Mouse (Mus musculus) brain, adult 2 months (tissue): Measurements from ENCODE around the gene Dapk1.

Experiments used
- DNase-seq: peaks from one replicate; pipeline ENCODE4 v3.0.0; 2011; ENCODE audit warnings: low read depth, low spot score

Dapk1 gene

DNA sequence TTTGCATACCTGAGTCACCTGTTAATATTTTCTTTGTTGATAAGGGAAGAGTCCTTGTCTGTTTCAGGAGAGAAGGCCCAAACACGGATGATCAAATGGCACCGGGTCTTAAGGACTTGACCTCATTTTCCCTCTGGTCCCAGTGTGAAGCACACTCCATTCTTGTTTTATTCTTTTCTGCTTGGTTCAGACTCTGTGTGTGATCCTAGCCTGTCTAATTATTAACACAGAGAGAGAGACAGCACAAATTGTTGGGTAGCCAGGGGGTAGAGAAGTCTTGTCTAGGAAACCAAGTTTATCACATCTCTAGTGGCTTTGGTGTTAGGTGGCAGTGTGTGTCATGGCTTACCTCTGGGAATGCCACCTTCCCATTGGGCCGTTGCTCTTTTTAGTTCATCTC is 62.3 kb downstream of the Dapk1 start:
- no peak for DNase-seq

GRCm38 (mm10) chr13:60664816-60665215 is 63.1 kb downstream of the Dapk1 start:
- no peak for DNase-seq

GRCm38 (mm10) chr13:60665402-60665801 is 63.7 kb downstream of the Dapk1 start:
- DNase-seq, result no peak

- no peak for DNase-seq
Observed at GRCm38 (mm10) chr13:60668036-60668435, 66.3 kb downstream of the Dapk1 start.

GRCm38 (mm10) chr13:60670605-60671004 is 68.9 kb downstream of the Dapk1 start:
- no peak for DNase-seq

GRCm38 (mm10) chr13:60671235-60671634 is 69.5 kb downstream of the Dapk1 start:
- peak; percentile 62 for DNase-seq

DNA sequence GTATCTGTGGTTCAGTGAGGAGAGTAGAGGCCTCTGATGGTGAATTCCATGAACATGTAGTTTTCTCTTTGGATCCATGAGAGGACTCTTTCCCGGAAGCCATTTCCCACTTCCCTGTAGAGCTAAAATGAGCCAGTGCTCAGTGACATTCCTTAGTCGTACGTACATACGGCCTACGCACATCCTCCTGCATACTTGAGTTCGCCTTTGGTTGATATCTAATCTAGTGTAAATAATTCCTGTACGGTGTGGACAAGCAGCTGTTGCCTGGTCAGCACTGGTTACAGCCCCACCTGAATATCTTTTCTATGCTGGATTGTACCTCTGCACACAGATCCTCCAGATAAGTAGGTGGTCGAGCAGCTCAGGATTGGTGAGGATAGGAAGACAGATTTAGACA is 70.5 kb downstream of the Dapk1 start:
- no peak for DNase-seq

GRCm38 (mm10) chr13:60672882-60673675 is 71.3 kb downstream of the Dapk1 start:
- DNase-seq, result no peak

- no peak for DNase-seq
Observed at GRCm38 (mm10) chr13:60674301-60674700, 72.6 kb downstream of the Dapk1 start.

DNA sequence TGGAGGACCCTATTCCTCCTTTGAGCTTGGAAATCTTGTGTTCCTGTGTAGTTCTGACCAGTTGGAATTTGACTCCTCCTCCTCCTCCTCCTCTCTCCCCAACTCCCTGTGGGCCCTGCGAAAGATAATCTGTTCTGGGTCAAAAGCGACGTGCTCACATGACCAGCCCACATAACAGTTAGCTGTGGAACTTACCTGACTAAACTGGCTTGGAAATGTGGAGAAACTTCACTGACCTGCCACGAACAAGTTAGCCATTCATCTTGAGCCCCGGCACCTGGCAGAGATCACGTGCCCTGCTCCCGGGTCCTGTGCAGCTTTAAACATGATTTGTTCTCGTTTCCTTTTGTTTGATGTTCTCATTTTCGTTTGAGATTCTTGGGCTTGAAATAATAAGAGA is 73.2 kb downstream of the Dapk1 start:
- no peak for DNase-seq

DNA sequence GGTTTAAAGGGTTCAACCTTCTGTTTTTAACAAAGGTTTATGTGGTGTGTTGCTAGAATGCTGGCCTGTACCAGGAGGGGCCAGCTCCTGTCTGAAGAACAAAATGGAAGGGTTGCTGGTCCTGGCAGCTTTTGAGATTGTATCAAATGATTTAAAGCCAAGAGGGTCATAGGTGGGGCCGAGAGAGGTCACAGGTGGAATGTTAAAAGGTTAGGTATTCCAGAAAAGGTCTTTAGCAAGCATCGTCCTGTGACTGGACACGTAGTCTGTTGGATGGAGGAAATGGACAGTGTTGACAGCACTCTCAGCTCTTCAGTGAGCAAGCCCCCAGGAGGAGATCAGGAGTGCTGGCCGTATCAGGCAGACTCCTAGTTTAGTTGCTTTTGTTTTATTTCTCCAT is 73.7 kb downstream of the Dapk1 start:
- DNase-seq, result no peak

DNA sequence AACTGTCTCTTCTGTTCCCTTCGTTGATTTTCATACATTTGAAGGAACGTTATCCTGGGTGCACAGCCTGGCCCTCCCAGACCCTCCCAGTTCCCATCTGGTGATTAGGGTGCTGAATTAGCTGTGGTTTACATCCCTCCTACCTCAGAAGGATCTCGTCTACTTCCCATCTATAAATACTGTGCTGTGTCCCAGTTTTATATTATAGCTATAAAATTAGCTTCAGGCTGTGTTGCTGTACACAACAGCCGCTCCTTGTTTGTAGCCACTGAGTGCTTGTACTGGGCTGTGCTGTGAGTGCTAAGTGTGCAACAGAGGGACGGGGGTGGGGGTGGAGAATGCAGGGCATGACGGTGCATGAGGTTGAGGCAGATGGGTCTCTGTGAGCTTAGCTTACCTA is 77.2 kb downstream of the Dapk1 start:
- peak; percentile 68 for DNase-seq

DNA sequence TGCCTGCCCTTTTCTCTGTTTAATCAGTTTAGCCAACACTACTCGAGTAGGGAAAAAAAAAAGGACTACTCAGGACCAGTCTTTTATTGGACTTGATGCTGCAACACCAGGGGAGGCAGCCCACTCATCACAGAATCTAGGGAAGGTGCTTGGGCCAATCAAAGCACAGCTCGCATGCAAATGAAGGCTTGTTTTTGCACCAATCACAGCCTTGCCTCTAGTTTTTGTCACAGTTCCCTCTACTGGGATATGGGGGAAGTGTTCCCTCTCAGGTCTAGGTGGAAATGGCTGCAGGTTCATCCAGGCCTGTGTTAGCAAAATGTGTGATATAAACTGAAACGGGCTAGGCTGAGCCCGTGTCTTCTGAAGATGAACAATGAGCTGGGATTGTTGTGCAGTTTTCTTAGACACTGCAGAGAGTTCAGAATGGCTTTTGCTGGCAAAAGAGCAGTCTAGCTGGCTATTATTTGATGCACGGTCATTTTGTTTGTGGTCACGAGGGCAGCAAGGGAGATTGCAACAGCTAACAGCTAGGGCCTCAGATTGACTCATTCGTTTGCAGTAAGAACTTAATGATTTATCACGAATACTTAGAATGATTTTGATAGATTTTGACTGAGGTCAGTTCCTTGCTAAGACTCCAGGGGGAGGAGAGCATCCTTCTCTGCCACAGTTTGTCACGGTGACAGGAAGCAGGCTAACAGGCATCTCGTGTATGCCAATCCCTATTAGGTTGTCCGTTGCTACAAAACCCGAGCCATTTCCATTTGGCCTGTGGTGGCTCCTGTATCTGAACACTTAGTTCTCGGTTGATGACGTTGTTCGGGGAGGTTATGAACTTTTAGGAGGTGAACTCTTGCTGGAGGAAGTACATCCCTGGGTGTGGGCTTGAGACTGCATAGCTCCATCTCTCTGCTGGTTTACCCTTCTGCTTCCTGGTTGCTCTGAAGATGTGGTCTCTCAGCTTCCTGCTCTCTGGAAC is 81.3 kb downstream of the Dapk1 start:
- no peak for DNase-seq

DNA sequence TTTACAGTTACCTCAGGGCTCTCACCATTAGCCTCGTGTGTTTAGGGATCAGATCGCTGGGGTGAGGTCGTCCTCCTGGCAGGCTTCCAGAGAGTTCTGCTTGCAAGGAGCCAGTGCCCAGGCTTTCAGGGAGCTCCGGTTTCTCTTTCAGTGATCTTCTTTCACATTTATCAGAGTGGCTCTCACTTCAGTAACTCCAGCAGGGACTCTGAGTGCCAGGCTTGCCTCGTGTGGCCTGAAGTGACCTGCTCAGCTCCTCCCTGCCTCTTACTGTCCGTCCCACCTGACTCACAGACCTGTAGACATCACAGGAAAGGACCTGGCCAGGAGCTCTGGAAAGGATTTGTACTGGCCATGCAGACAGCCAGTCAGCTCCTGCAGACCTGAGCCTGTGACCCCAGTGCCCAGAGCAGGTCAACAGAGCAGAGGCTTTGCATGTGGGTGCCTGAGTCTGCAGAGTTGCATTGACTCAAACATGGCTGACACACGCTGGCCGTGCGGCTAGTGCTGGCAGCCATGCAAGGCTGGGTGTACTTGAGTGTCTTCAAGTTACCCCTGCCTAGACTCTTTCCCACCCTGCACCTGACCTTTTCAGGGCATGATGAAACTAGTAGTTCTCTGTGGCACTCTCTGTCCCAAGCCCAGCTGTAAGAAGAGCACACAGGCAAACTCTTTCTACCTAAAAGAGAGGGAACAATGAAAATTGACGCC is 82.5 kb downstream of the Dapk1 start:
- DNase-seq, result no peak

GRCm38 (mm10) chr13:60684806-60685205 is 83.1 kb downstream of the Dapk1 start:
- peak; percentile 57 for DNase-seq

DNA sequence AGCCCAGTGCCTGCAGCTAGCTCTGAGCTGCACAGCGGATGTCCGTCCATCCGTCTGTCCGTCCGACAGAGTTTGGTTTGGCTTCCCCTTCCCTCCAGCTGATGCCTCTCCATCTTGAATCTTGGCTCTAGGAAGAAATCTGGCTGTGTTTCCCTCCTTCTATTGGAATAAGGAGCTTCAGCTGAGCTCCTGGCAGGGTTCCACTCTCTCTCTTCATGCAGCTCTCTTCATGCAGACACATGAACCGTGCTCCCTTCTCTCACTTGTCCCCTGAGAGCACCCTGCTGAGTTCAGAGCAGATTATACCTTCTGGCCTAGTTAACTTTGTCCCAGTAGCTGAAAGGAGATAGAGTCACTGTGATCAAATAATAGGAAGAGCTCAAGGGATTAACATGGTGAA is 83.5 kb downstream of the Dapk1 start:
- peak; percentile 85 for DNase-seq

DNA sequence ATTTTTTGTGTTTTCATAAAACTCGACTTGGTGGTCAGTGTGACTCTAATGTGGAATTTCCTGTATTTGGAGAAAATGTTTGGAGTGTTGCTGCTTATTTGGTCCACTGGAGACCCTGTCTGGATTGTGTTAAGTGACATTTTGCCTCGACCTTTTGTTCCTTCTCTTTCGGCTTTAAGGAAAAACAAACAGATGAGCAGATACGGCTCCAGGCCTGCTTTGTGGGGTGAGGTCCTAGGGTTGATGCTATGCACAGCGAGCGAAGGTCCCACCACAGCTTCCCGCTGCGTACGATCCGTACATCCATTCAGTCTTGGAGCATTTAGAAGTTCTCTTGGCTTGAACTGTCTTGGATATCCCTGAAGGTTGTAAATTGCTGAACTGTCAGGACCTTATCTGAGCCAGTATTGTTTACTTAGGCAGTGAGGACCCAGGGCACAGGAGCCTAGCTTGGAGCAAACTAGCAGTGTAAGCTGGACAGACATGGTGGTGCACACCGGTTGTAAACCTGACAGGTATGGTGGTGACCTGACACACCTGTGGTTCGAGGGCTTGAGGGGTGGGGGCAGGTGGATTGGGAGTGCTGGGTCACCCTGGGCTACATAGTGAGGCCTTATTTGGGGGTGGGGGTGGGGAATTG is 84.4 kb downstream of the Dapk1 start:
- no peak for DNase-seq

- peak; percentile 83 for DNase-seq
Observed at GRCm38 (mm10) chr13:60686967-60687366, 85.2 kb downstream of the Dapk1 start.

- no peak for DNase-seq
Observed at GRCm38 (mm10) chr13:60687462-60687861, 85.7 kb downstream of the Dapk1 start.

DNA sequence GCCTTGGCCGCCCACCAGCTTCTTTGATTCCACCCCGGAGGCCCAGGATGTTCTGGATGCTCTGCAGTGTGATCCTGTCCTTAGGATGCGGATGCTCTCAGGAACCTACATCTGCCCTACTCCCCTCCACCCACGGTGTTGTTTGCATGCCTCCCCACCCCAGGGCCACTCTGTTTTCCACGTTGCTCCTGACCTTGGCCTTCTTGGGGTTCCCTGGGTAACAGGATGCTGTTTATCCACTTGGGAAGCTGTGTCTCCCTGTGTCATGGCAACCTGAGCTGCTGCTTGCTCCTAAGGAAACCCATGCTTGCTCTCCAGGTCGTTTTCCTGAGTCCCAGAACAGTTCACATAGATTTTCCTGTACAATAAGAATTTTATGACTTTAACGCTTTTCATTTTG is 86.1 kb downstream of the Dapk1 start:
- no peak for DNase-seq

GRCm38 (mm10) chr13:60690921-60691320 is 89.2 kb downstream of the Dapk1 start:
- peak; percentile 79 for DNase-seq
